Mouse (Mus musculus) splenic B cell, adult 2 months (primary cell): ENCODE data around the gene Exoc6.
"Not testable (repeated sequence)": the region's sequence is repeated elsewhere in the genome, so short reads cannot be mapped to it uniquely, and the experiment has no call there.

ENCODE experiments used
- DNase-seq: peaks from one replicate; pipeline ENCODE4 v3.0.0-alpha.2; 2011; ENCODE audit warnings: low read depth, low spot score
- H3K27me3 ChIP-seq: 2 replicates; pipeline ENCODE4 v1.6.1; 2012; ENCODE audit warnings: mild to moderate bottlenecking, low read length, moderate library complexity, mixed read lengths; ENCODE audit not compliant: control insufficient read depth, poor library complexity, insufficient read depth, severe bottlenecking
- H3K36me3 ChIP-seq: 2 replicates; pipeline ENCODE4 v1.6.1; 2012; ENCODE audit warnings: mild to moderate bottlenecking, low read length, moderate library complexity, mixed read lengths; ENCODE audit not compliant: control insufficient read depth, poor library complexity, insufficient read depth, severe bottlenecking

Exoc6 gene

DNA sequence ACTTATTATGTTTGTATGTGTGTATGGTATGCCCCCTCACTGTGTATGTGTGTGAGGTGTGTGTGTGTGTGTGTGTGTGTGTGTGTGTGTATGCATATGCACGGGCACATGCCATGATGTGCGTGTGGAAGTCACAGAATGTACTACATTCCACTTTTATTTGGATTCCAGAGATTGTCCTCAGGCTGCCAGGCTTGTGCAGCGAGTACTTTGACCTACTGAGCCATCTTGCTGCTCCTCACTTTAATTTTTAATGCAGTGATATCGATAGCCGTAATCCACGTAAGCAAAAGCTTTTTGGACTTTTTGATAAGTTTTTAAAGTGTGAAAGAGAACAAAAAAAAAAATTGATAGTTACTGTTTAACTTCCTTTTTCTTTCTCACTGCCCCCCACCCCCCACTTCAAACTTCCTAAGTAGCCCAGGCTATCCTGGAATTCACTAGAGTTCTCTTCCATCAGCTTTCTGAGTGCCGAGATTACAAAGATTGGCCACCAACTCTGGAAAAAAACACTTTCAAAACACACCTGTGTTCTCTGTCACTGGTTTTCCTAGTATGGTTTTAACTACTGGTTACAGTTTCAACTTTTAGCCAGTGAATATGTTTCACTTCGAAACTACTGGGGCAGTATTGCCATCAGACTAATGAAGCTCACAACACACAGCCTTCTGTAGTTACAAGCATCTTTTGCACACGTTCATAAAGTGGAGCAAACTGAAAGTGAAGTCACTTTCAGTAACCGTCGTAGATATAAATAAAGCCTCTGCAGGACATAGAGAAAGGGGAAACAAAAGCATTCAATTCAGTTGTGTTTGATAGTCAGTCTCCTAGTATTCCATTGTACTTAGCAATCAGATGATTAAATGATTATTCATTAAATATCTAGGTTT is 3.4 kb downstream of the Exoc6 start:
- DNase-seq: peak; percentile 70
- Histone ChIP-seq H3K27me3 (no peaks in the 10 kb centered on the region), H3K36me3 (no peaks in the 10 kb centered on the region; the same call in 1 of the 2 replicates)

DNA sequence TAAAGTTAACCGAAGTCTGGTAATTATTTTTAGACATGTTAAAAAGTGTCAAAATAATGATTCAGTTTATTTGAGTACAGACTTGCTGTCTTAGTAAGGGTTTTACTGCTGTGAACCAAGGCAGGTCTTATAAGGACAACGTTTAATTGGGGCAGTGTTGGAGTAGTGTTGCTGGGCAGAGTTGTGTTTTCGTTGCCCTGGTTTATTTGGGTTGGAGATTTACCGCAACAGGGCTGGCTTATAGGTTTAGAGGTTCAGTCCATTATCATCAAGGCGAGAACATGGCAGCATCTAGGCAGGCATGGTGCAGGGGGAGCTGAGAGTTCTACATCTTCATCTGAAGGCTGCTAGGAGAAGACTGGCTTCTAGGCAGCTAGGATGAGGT is 4.0 kb downstream of the Exoc6 start:
- not testable (repeated sequence) for DNase-seq, H3K36me3 ChIP-seq, H3K27me3 ChIP-seq

DNA sequence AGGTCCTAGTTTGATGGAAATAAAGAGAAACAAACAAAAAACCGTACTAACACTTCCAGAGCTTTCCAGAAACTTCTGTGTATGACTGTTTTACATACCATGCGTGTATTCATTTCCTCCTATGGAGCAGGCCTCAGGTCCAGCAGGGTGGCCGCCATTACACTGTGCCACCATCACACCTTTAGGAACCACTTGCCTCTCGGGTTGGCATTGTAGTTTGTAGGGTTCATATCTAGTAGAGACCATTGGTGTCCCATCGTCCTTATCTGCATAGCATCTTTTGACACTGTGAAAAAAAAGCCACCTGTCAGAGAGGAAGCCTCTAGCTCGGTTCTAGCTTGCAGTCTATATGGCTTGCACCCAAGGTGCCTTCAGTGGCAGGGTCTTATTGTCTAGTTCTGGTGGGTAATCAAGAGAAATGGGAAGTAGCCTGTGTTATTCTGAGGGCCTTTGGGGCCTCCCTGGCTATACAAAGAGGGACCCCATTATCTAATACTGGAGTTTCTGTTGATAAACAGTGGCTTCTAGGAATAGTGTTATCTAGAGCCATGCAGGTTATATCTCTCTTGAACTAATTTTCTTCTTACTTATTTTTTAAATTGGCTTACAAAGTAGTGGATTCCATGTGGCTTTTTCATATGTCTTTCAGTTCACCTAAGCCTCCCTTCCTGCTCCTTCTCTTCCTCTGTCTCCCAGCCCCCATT is 5.8 kb downstream of the Exoc6 start:
- Histone ChIP-seq H3K36me3 (no peaks in the 10 kb centered on the region; the same call in 1 of the 2 replicates), H3K27me3 (no peaks in the 10 kb centered on the region)
- DNase-seq: no peak

DNA sequence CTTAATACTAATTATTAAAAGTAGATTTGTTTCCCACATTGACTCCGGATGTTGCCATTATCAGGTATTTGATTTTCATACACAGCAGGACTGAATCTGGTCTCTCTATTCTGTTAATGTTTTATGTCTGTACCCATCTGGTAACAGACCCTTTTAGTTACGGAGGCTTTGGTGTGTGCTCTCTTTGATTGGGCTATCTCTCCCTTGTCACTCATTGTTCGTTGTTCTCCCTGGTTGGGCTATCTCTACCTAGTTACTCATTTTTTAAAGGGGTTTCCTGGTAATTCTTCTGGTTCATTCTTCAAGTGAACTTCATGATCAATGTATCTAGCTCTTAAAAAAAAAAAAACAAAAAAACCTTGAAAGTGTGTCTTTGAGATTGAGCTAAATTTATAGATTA is 7.7 kb downstream of the Exoc6 start:
- no peaks in the 10 kb centered on the region; the same call in 1 of the 2 replicates for H3K36me3 ChIP-seq
- no peaks in the 10 kb centered on the region for H3K27me3 ChIP-seq
- DNase-seq: no peak

DNA sequence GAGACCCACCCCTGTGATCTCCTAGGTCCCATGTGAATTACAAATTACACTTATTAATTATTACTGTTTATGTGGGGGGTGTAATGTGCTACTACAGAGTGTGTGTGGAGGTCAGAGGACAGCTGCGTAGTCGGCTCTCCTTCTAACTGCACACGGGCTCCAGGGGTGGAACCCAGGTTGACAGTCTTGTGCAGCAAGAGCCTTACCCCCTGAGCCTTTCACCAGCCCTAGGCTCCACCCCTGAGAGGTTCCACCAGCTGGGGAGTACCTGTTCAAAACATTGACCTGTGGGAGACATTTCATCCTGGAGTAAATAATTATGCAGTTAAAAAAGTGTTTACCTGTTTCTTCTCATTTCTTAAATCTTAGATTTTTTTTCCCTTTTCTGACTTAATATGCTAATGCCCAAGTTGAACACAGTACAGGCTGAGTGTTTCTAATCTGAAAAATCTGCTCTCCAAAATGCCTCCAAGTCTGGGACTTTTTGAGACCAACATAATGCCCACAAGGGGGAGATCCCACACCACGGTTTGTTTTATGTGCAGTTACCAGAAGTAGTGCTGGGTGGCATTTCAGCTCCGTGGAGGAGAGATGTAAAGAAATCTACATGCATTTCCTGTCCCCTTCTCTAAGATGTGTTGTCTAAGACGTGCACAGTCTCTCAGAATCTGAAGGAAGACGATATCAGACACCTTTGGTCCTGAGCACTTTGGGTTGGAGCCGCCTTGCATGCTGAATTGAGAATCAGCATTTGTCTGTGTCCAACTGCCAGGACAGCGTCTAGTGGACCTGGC is 9.3 kb downstream of the Exoc6 start:
- DNase-seq: peak; percentile 72
- no peaks in the 10 kb centered on the region for H3K27me3 ChIP-seq
- no peaks in the 10 kb centered on the region; the same call in 1 of the 2 replicates for H3K36me3 ChIP-seq

DNA sequence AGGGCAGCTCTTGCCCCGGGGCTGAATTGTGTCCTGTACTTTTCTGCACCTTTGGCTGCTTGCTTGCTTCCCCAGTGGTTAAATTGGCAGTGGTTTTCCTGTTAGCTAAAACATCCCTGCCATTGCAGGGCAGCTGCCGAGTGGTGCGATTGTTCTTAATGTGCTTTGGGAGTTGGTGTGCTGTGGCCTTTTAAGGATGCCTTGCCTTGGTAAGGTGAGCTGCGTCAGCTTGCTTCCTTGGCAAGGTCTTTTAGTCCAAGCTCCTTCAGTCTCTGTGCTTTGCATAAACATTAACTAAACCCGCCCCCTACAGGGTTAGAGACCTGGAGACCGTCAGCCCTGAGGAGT is 9.8 kb downstream of the Exoc6 start:
- DNase-seq: peak; percentile 32
- Histone ChIP-seq H3K36me3 (no peaks in the 10 kb centered on the region; the same call in 1 of the 2 replicates), H3K27me3 (no peaks in the 10 kb centered on the region)

GRCm38 (mm10) chr19:37561106-37561892 is 11.1 kb downstream of the Exoc6 start:
- H3K36me3 ChIP-seq: no peaks in the 10 kb centered on the region
- DNase-seq: peak; percentile 39
- H3K27me3 ChIP-seq: no peaks in the 10 kb centered on the region

GRCm38 (mm10) chr19:37563763-37564162 is 13.5 kb downstream of the Exoc6 start:
- H3K36me3 ChIP-seq: no peaks in the 10 kb centered on the region; the same call in 1 of the 2 replicates
- peak; percentile 86 for DNase-seq
- no peaks in the 10 kb centered on the region for H3K27me3 ChIP-seq

DNA sequence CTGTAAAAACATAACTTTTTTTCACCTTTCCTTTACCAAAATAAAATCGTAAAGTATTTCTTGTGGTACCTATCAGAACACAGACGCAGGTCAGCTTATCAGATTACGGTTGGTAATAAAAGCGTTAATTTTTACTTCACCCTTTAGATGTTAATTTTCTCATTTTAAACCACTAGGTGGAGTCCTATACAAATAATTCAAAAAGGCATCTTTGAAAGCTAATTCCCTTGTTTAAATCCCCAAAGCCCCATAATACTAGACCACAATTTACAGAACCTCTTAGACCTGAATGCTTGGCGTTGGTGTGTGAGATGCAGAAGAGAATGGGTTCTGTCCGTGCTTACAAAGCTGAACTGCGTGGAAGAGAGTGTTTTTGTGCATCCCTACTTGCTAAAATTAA is 15.6 kb downstream of the Exoc6 start:
- no peak for DNase-seq

GRCm38 (mm10) chr19:37569186-37569754 is 19.1 kb downstream of the Exoc6 start:
- Histone ChIP-seq H3K27me3 (no peaks in the 10 kb centered on the region), H3K36me3 (peaks cover 4% of the 10 kb centered on the region)
- no peak for DNase-seq

More for the DNA sequence above, 15.6 kb downstream of the Exoc6 start:
- no peaks in the 10 kb centered on the region for H3K27me3 ChIP-seq
- H3K36me3 ChIP-seq: no peaks in the 10 kb centered on the region; the same call in 1 of the 2 replicates

- Histone ChIP-seq H3K36me3 (peaks cover 4% of the 10 kb centered on the region), H3K27me3 (no peaks in the 10 kb centered on the region)
- no peak for DNase-seq
Measured at GRCm38 (mm10) chr19:37570966-37571718, 20.9 kb downstream of the Exoc6 start.

GRCm38 (mm10) chr19:37574802-37575201 is 24.6 kb downstream of the Exoc6 start:
- no peaks in the 10 kb centered on the region for H3K27me3 ChIP-seq
- no peak for DNase-seq

DNA sequence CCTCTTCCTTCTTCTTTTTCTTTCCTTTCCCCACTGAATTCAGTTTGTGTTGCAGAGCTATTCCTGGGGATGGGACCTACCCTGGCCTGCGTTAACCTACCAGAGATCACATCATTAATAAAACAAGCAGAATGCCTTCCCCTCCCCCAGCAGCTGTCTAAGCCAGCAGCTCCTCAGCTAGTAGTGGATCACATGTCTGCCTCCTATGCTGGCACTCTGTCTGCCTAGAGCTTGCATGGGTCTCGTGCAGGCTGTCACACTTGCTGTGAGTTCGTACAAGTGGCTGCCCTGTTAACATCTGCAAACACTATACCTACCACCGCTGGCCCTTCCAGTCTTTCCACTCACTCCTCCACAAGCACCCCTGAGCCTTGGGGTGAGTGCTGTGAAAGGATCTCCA is 29.4 kb downstream of the Exoc6 start:
- no peak for DNase-seq
- Histone ChIP-seq H3K27me3 (no peaks in the 10 kb centered on the region), H3K36me3 (peaks cover 5% of the 10 kb centered on the region; the same call in 1 of the 2 replicates)

More at GRCm38 (mm10) chr19:37574802-37575201, 24.6 kb downstream of the Exoc6 start:
- H3K36me3 ChIP-seq: peaks cover 7% of the 10 kb centered on the region
